Mouse (Mus musculus) kidney, embryonic 14.5 days (tissue): ENCODE results near the gene Bach2. TPM values are rescaled to one million over a fixed set of nuclear protein-coding genes. Genes with fewer than 3 reads are reported as not detected.
A peak's percentile ranks its signal among the peaks of the same experiment; 100 is the strongest.

ENCODE experiments used
- ATAC-seq: fragments of 200-750 bp; cut with Nextera tagmentation; 2 replicates; pipeline ENCODE4 v1.8.0; 2017; ENCODE audit warnings: moderate number of reproducible peaks, mild to moderate bottlenecking, moderate TSS enrichment, moderate library complexity; ENCODE audit not compliant: low FRiP score, low TSS enrichment
- H3K27ac ChIP-seq: fragments of 300-500 bp; sonication (generic); 2 replicates; pipeline ENCODE4 v1.5.1; 2014; ENCODE audit warnings: low read depth, mild to moderate bottlenecking, low read length, moderate library complexity, mixed read lengths
- H3K27me3 ChIP-seq: fragments of 300-500 bp; sonication (generic); 2 replicates; pipeline ENCODE4 v1.6.1; 2014; ENCODE audit warnings: mild to moderate bottlenecking, low read length; ENCODE audit not compliant: control insufficient read depth, insufficient read depth
- H3K36me3 ChIP-seq: fragments of 300-500 bp; sonication (generic); 2 replicates; pipeline ENCODE4 v1.6.1; 2014; ENCODE audit warnings: low read length, mixed read lengths; ENCODE audit not compliant: control insufficient read depth, insufficient read depth
- H3K4me1 ChIP-seq: fragments of 300-500 bp; sonication (generic); 2 replicates; pipeline ENCODE4 v1.6.1; 2014; ENCODE audit warnings: low read length, mixed read lengths; ENCODE audit not compliant: control insufficient read depth, insufficient read depth
- H3K4me2 ChIP-seq: fragments of 300-500 bp; sonication (generic); replicated peaks from 2 replicates; pipeline ENCODE4 v1.6.1; 2014; ENCODE audit warnings: low read depth, mild to moderate bottlenecking, low read length
- H3K4me3 ChIP-seq: fragments of 300-500 bp; sonication (generic); 2 replicates; pipeline ENCODE4 v1.5.1; 2014; ENCODE audit warnings: mild to moderate bottlenecking, low read length
- H3K9ac ChIP-seq: fragments of 300-500 bp; sonication (generic); 2 replicates; pipeline ENCODE4 v1.6.1; 2014; ENCODE audit warnings: low read depth, mild to moderate bottlenecking, low read length, moderate library complexity
- H3K9me3 ChIP-seq: fragments of 300-500 bp; sonication (generic); 2 replicates; pipeline ENCODE4 v1.6.1; 2016; ENCODE audit warnings: low read length; ENCODE audit not compliant: control insufficient read depth
- WGBS: fragments of 180-500 bp; shearing (Covaris S2); extraction: QIAGEN DNeasy Blood & Tissue Kit; methylation state at CpG from one replicate; pipeline ENCODE4 v1.1.7; 2014; 5-methylcytosine and 5-hydroxymethylcytosine counted together
- polyA plus RNA-seq: library from polyadenylated mRNA; unstranded; fragments of >200 nt; fragmentation: Nextera tagmentation; extraction: Ambion mirVana; gene quantifications from 2 replicates; pipeline ENCODE4 v1.2.1, GENCODE M21; 2014

The Bach2 gene
- polyA plus RNA-seq, 1 experiment from 2014 or later = 13.3 TPM

GRCm38 (mm10) chr4:32263685-32264038 lies 25.1 kb downstream of the Bach2 start:
- no peak overlapping the region for H3K4me3 ChIP-seq
- H3K27ac ChIP-seq = no peak overlapping the region
- no peaks in the 10 kb centered on the region for H3K4me1 ChIP-seq
- ATAC-seq = no peak
- H3K9me3 ChIP-seq = no peaks in the 10 kb centered on the region
- H3K27me3 ChIP-seq = no peaks in the 10 kb centered on the region
- no peak overlapping the region for H3K4me2 ChIP-seq
- H3K9ac ChIP-seq = no peak overlapping the region
- WGBS = 69% methylated on average over 10 of the region's 10 CpGs
- H3K36me3 ChIP-seq = no peaks in the 10 kb centered on the region

GRCm38 (mm10) chr4:32264892-32265291 lies 26.3 kb downstream of the Bach2 start:
- no peak overlapping the region for H3K4me2 ChIP-seq
- H3K9me3 ChIP-seq = no peaks in the 10 kb centered on the region
- H3K9ac ChIP-seq = no peak overlapping the region
- H3K4me1 ChIP-seq = no peaks in the 10 kb centered on the region
- no peaks in the 10 kb centered on the region for H3K27me3 ChIP-seq
- H3K36me3 ChIP-seq = no peaks in the 10 kb centered on the region
- WGBS = 68% methylated on average over 8 of the region's 8 CpGs
- ATAC-seq = no peak
- H3K27ac ChIP-seq = no peak overlapping the region
- H3K4me3 ChIP-seq = no peak overlapping the region

- no peak; the same call in 1 of the 2 replicates for ATAC-seq
- Histone ChIP-seq H3K4me2 (no peak overlapping the region), H3K4me3 (no peak overlapping the region), H3K4me1 (no peaks in the 10 kb centered on the region), H3K9ac (no peak overlapping the region), H3K27me3 (no peaks in the 10 kb centered on the region), H3K36me3 (no peaks in the 10 kb centered on the region), H3K9me3 (no peaks in the 10 kb centered on the region), H3K27ac (no peak overlapping the region)
- 67% methylated on average over 6 of the region's 6 CpGs for WGBS
These were observed 28.1 kb downstream of the Bach2 start for GRCm38 (mm10) chr4:32266731-32267130.

GRCm38 (mm10) chr4:32268042-32268441 lies 29.4 kb downstream of the Bach2 start:
- ATAC-seq = no peak
- H3K27ac ChIP-seq = no peak overlapping the region
- H3K9me3 ChIP-seq = no peaks in the 10 kb centered on the region
- H3K4me3 ChIP-seq = no peak overlapping the region
- no peak overlapping the region for H3K9ac ChIP-seq
- no peaks in the 10 kb centered on the region for H3K4me1 ChIP-seq
- H3K27me3 ChIP-seq = no peaks in the 10 kb centered on the region
- WGBS = 86% methylated on average over 1 of the region's 1 CpGs
- no peaks in the 10 kb centered on the region for H3K36me3 ChIP-seq
- H3K4me2 ChIP-seq = no peak overlapping the region

GRCm38 (mm10) chr4:32272398-32272797 lies 33.8 kb downstream of the Bach2 start:
- 78% methylated on average over 5 of the region's 5 CpGs for WGBS
- no peak overlapping the region for H3K4me2 ChIP-seq
- no peak overlapping the region for H3K4me3 ChIP-seq
- H3K27me3 ChIP-seq = no peaks in the 10 kb centered on the region
- ATAC-seq = no peak
- H3K4me1 ChIP-seq = no peaks in the 10 kb centered on the region
- H3K9ac ChIP-seq = no peak overlapping the region
- H3K36me3 ChIP-seq = no peaks in the 10 kb centered on the region
- H3K9me3 ChIP-seq = no peaks in the 10 kb centered on the region
- no peak overlapping the region for H3K27ac ChIP-seq

- no peaks in the 10 kb centered on the region for H3K9me3 ChIP-seq
- H3K27ac ChIP-seq = no peak overlapping the region
- WGBS = 75% methylated on average over 6 of the region's 6 CpGs
These were observed 36.2 kb downstream of the Bach2 start for GRCm38 (mm10) chr4:32274776-32275294.

GRCm38 (mm10) chr4:32279842-32280241 lies 41.2 kb downstream of the Bach2 start:
- Histone ChIP-seq H3K27ac (no peak overlapping the region), H3K4me1 (no peaks in the 10 kb centered on the region), H3K9me3 (no peaks in the 10 kb centered on the region), H3K4me2 (no peak overlapping the region), H3K36me3 (no peaks in the 10 kb centered on the region), H3K4me3 (no peak overlapping the region), H3K9ac (no peak overlapping the region), H3K27me3 (no peaks in the 10 kb centered on the region)
- 0 out of 2 replicates have a peak, but pooled peaks have one; percentile 39 for ATAC-seq
- WGBS = 87% methylated on average over 1 of the region's 1 CpGs

More at GRCm38 (mm10) chr4:32274776-32275294, 36.2 kb downstream of the Bach2 start:
- H3K4me1 ChIP-seq = no peaks in the 10 kb centered on the region
- H3K36me3 ChIP-seq = no peaks in the 10 kb centered on the region
- H3K4me2 ChIP-seq = no peak overlapping the region
- no peak overlapping the region for H3K9ac ChIP-seq
- H3K4me3 ChIP-seq = no peak overlapping the region
- no peak for ATAC-seq
- no peaks in the 10 kb centered on the region for H3K27me3 ChIP-seq

- Histone ChIP-seq H3K4me3 (no peak overlapping the region), H3K9me3 (no peaks in the 10 kb centered on the region), H3K27me3 (no peaks in the 10 kb centered on the region), H3K27ac (no peak overlapping the region), H3K36me3 (no peaks in the 10 kb centered on the region), H3K4me1 (no peaks in the 10 kb centered on the region), H3K4me2 (no peak overlapping the region), H3K9ac (no peak overlapping the region)
- whole genome bisulfite sequencing = 70% methylated on average over 6 of the region's 6 CpGs
- ATAC-seq = no peak
These were observed 41.8 kb downstream of the Bach2 start for GRCm38 (mm10) chr4:32280401-32280800.

- Histone ChIP-seq H3K36me3 (no peaks in the 10 kb centered on the region), H3K4me3 (no peak overlapping the region), H3K27me3 (no peaks in the 10 kb centered on the region), H3K4me2 (no peak overlapping the region), H3K27ac (no peak overlapping the region), H3K4me1 (no peaks in the 10 kb centered on the region), H3K9ac (no peak overlapping the region), H3K9me3 (no peaks in the 10 kb centered on the region)
- no peak for ATAC-seq
- WGBS = 85% methylated on average over 6 of the region's 6 CpGs
These were observed 42.7 kb downstream of the Bach2 start for GRCm38 (mm10) chr4:32281306-32281705.
